Mouse (Mus musculus): Measurements from ENCODE around the gene 2010315B03Rik.
"Not testable (repeated sequence)": the region's sequence is repeated elsewhere in the genome, so short reads cannot be mapped to it uniquely, and the experiment has no call there.

Gene 2010315B03Rik

GRCm38 (mm10) chr9:124312171-124313142 is at the start of gene 2010315B03Rik:
Gene 2010315B03Rik (minus strand): TSS chr9:124312696.
- peak; percentile 82 to 87 for DNase-seq (ENCODE audit: low spot score in 2 of 2)

GRCm38 (mm10) chr9:124311502-124311901 is 994 bp downstream of the 2010315B03Rik start:
- no peak for DNase-seq (ENCODE audit: low spot score in 2 of 2)

GRCm38 (mm10) chr9:124288329-124288728 is 24.2 kb downstream of the 2010315B03Rik start:
- DNase-seq (ENCODE audit: low spot score in 2 of 2): no peak

- peak; percentile 80 to 81 for DNase-seq (ENCODE audit: low spot score in 2 of 2)
These were observed 30.4 kb downstream of the 2010315B03Rik start for GRCm38 (mm10) chr9:124281912-124282686.

GRCm38 (mm10) chr9:124281448-124281791 is 31.1 kb downstream of the 2010315B03Rik start:
- no peak for DNase-seq (ENCODE audit: low spot score in 2 of 2)

GRCm38 (mm10) chr9:124280576-124281447 is 31.7 kb downstream of the 2010315B03Rik start:
- DNase-seq (ENCODE audit: low spot score in 2 of 2): no peak

GRCm38 (mm10) chr9:124279300-124279699 is 33.2 kb downstream of the 2010315B03Rik start:
- DNase-seq (ENCODE audit: low spot score in 2 of 2): no peak

GRCm38 (mm10) chr9:124275064-124275463 is 37.4 kb downstream of the 2010315B03Rik start:
- no peak for DNase-seq (ENCODE audit: low spot score in 2 of 2)

GRCm38 (mm10) chr9:124273172-124273571 is 39.3 kb downstream of the 2010315B03Rik start:
- DNase-seq (ENCODE audit: low spot score in 2 of 2): no peak

GRCm38 (mm10) chr9:124267929-124268328 is 44.6 kb downstream of the 2010315B03Rik start:
- DNase-seq (ENCODE audit: low spot score in 2 of 2): no peak

GRCm38 (mm10) chr9:124267493-124267892 is 45.0 kb downstream of the 2010315B03Rik start:
- DNase-seq (ENCODE audit: low spot score in 2 of 2): no peak

- no peak for DNase-seq (ENCODE audit: low spot score in 2 of 2)
These were observed 49.3 kb downstream of the 2010315B03Rik start for GRCm38 (mm10) chr9:124262987-124263717.

GRCm38 (mm10) chr9:124258067-124258556 is 54.4 kb downstream of the 2010315B03Rik start:
- no peak for DNase-seq (ENCODE audit: low spot score in 2 of 2)

GRCm38 (mm10) chr9:124257200-124258066 is 55.1 kb downstream of the 2010315B03Rik start:
- no peak for DNase-seq (ENCODE audit: low spot score in 2 of 2)

GRCm38 (mm10) chr9:124256271-124257199 is 56.0 kb downstream of the 2010315B03Rik start:
- not testable (repeated sequence) for DNase-seq (ENCODE audit: low spot score in 2 of 2)

GRCm38 (mm10) chr9:124251438-124251837 is 61.1 kb downstream of the 2010315B03Rik start:
- no peak for DNase-seq (ENCODE audit: low spot score in 2 of 2)
